Mouse (Mus musculus) olfactory bulb, adult 2 months (tissue): ENCODE results near the gene Fbxo10. TPM values are rescaled to one million over a fixed set of nuclear protein-coding genes. Genes with fewer than 3 reads are reported as not detected.

Experiments
- H3K27ac ChIP-seq: fragments of 200-500 bp; 2 replicates; pipeline ENCODE4 v1.5.1; 2012; ENCODE audit warnings: low read depth, low read length; ENCODE audit not compliant: insufficient read depth
- H3K4me1 ChIP-seq: fragments of 200-500 bp; 2 replicates; pipeline ENCODE4 v1.6.1; 2012; ENCODE audit warnings: low read length; ENCODE audit not compliant: control insufficient read depth, insufficient read depth
- H3K4me3 ChIP-seq: fragments of 200-500 bp; 2 replicates; pipeline ENCODE4 v1.5.1; 2012; ENCODE audit warnings: mild to moderate bottlenecking, low read depth, low read length, moderate library complexity; ENCODE audit not compliant: insufficient read depth
- CTCF ChIP-seq: fragments of 200-500 bp; IDR thresholded peaks from 2 replicates; pipeline ENCODE4 v1.5.1; 2012; ENCODE audit warnings: low read depth, mild to moderate bottlenecking, low read length, moderate library complexity; ENCODE audit not compliant: insufficient read depth
- POLR2A ChIP-seq: fragments of 200-500 bp; IDR thresholded peaks from 2 replicates; pipeline ENCODE4 v1.6.1; 2012; ENCODE audit warnings: mild to moderate bottlenecking, low read depth, low read length, moderate library complexity; ENCODE audit not compliant: insufficient read depth
- WGBS: fragments of 180-500 bp; shearing (Covaris S2); methylation state at CpG from one replicate; pipeline ENCODE4 v1.1.7; 2018; 5-methylcytosine and 5-hydroxymethylcytosine counted together
- polyA plus RNA-seq: library from polyadenylated mRNA; stranded (reverse); fragments of >200 nt; gene quantifications from 2 replicates; pipeline ENCODE4 v1.2.4, GENCODE M21; 2012; ENCODE audit warnings: low replicate concordance; ENCODE audit not compliant: missing spikeins, insufficient read depth, insufficient read length

The Fbxo10 gene
- polyA plus RNA-seq, 1 experiment, result not detected

GRCm38 (mm10) chr4:45036048-45036447 is 48.4 kb downstream of the Fbxo10 start:
- Histone ChIP-seq H3K4me3 (no peak overlapping the region), H3K4me1 (no peaks in the 10 kb centered on the region), H3K27ac (no peak overlapping the region)
- WGBS, result 91% methylated on average over 10 of the region's 10 CpGs
- TF ChIP-seq POLR2A (no peak), CTCF (no peak)

- no peak for TF ChIP-seq POLR2A
- no peak for TF ChIP-seq CTCF
- Histone ChIP-seq H3K4me3 (no peak overlapping the region), H3K4me1 (no peaks in the 10 kb centered on the region), H3K27ac (no peak overlapping the region)
- WGBS, result 86% methylated on average over 16 of the region's 16 CpGs
Measured at GRCm38 (mm10) chr4:45034693-45035628, 49.4 kb downstream of the Fbxo10 start.

GRCm38 (mm10) chr4:45032586-45032985 is 51.8 kb downstream of the Fbxo10 start:
- H3K4me3 ChIP-seq, result no peak overlapping the region
- 86% methylated on average over 9 of the region's 9 CpGs for WGBS
- TF ChIP-seq CTCF, result no peak
- no peak for TF ChIP-seq POLR2A
- no peak overlapping the region for H3K27ac ChIP-seq
- H3K4me1 ChIP-seq, result no peaks in the 10 kb centered on the region

- 72% methylated on average over 4 of the region's 4 CpGs for WGBS
- no peak overlapping the region for H3K27ac ChIP-seq
- no peak overlapping the region for H3K4me3 ChIP-seq
- H3K4me1 ChIP-seq, result no peaks in the 10 kb centered on the region
- no peak for TF ChIP-seq POLR2A
- TF ChIP-seq CTCF, result no peak
Measured at GRCm38 (mm10) chr4:45026459-45026858, 57.9 kb downstream of the Fbxo10 start.

GRCm38 (mm10) chr4:45019009-45019408 is 65.4 kb downstream of the Fbxo10 start:
- no peak overlapping the region for H3K27ac ChIP-seq
- H3K4me1 ChIP-seq, result peaks cover 5% of the 10 kb centered on the region
- peak overlapping the region; percentile 68 for H3K4me3 ChIP-seq
- TF ChIP-seq POLR2A (no peak), CTCF (no peak)
- WGBS, result 2% methylated on average over 14 of the region's 14 CpGs

GRCm38 (mm10) chr4:45018452-45018980 is 65.9 kb downstream of the Fbxo10 start, which contains the start of gene Polr1e:
Gene Polr1e (plus strand): TSS chr4:45018583.
- under 1% methylated on average over 29 of the region's 29 CpGs for WGBS
- H3K4me1 ChIP-seq, result peaks cover 6% of the 10 kb centered on the region
- TF ChIP-seq POLR2A (0 out of 2 replicates have a peak, but pooled peaks have one; percentile 16), CTCF (no peak)
- peak within 1 kb of the TSS; percentile 68 for H3K4me3 ChIP-seq
- H3K27ac ChIP-seq, result no peak within 1 kb of the TSS

- peaks cover 10% of the 10 kb centered on the region for H3K4me1 ChIP-seq
- no peak overlapping the region for H3K27ac ChIP-seq
- H3K4me3 ChIP-seq, result no peak overlapping the region
- WGBS, result 9% methylated on average over 3 of the region's 3 CpGs
- no peak for TF ChIP-seq CTCF
- TF ChIP-seq POLR2A, result no peak
Measured at GRCm38 (mm10) chr4:45015615-45016014, 68.8 kb downstream of the Fbxo10 start.

GRCm38 (mm10) chr4:45013537-45013936 is 70.9 kb downstream of the Fbxo10 start:
- Histone ChIP-seq H3K27ac (no peak overlapping the region), H3K4me3 (no peak overlapping the region), H3K4me1 (peaks cover 10% of the 10 kb centered on the region; the same call in 1 of the 2 replicates)
- no peak for TF ChIP-seq POLR2A
- TF ChIP-seq CTCF, result no peak
- 2% methylated on average over 2 of the region's 2 CpGs for WGBS

- WGBS, result 1% methylated on average over 13 of the region's 13 CpGs
- peak overlapping the region; percentile 64 for H3K4me3 ChIP-seq
- 0 out of 2 replicates have a peak, but pooled peaks have one; percentile 11 for TF ChIP-seq POLR2A
- TF ChIP-seq CTCF, result no peak
- H3K4me1 ChIP-seq, result peaks cover 10% of the 10 kb centered on the region; the same call in 1 of the 2 replicates
- peak overlapping the region; percentile 48 for H3K27ac ChIP-seq
Measured at GRCm38 (mm10) chr4:45013031-45013431, 71.4 kb downstream of the Fbxo10 start.
